Mouse (Mus musculus) urinary bladder, postnatal 14 days (tissue): ENCODE measurements around the gene Slc12a5.

ENCODE experiments used
- DNase-seq: peaks from one replicate; pipeline ENCODE4 v3.0.0; 2021; ENCODE audit warnings: low spot score

Slc12a5 gene

DNA sequence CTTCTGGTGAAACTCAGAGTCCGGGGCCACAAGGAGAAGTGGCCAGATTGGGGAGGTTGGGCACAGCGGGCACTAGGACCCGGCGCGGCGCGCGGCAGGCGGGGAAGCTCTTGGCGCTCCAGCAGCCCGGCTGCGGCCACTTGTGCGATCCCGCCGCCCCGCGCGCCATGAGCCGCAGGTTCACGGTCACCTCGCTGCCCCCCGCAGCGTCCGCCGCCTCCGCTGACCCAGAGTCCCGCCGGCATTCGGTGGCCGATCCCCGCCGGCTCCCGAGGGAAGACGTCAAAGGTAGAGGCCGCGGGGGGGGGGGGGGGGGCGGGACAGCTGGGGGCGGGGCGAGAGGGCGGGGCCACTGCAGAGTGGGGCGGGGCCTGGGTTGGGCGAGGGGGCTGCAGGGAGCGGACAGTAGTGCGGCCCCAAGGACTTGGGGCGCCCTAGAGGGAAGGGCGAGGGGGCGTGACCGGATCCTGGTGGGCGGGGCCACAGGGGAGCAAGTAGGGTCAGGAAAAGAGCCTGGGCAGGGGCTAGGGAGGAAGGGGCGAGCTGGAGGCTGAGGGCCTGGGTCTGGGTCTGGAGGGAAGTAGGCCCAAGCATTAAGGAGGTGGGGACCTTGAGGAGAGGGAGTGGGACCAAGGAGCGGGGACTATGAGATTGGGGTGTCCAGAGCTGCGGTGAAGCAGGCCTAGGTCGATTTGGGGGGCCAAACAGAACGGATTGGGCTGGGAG is at the start of gene Slc12a5:
TSS of gene Slc12a5 (plus strand) at position 87 of the 726 bp plus-strand sequence.
- DNase-seq: peak; percentile 58

DNA sequence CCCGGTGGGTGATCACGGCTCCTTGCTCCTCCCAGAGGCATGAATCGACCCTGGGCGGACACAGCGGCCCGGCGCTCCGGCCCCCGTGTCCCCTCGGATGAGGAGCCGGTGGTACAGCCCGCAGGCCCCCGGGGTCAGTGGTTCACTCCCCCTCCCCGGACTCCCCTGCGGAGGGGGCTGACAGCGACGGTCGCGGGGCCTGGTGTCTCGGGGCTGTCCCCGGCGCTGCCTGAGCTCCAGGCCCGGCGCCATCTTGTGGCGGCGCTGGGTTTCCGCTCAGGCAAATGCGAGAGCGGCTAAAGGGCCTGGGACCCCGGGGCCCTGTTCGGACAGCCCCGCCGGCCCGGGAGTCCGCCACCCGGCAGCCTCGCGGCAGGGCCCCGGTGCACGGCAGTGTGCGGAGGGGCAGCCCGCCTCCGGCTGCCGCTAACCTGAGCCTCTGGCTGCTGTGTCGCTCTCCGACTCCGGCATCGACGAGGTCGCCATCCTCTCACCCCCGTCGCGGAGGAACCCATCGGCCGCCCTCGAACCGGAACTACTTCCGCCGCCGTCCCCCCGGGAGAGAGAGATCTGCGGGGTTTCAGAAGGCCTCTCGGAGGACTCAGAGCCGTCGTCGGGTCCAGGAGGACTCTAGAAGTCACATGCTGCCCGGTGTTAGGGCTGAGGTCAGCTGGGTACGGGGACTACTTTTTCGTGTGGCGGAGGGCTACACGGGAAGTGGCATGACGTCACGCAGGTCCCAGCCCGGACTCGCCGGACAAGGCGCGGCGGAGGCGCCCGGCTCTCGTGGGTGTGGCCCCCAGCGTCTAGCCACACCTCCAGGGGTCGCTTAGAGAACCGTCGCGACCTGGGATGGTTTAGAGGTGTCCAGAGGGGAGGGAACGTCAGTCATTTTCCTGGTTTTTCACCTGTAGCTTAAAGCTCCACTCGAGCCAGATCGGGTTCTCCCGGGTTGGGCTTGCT is 49.2 kb upstream of the Slc12a5 start, which contains the start of gene Zfp335:
TSS of gene Zfp335 (minus strand) at position 672 of the 963 bp plus-strand sequence.
- peak; percentile 93 for DNase-seq

DNA sequence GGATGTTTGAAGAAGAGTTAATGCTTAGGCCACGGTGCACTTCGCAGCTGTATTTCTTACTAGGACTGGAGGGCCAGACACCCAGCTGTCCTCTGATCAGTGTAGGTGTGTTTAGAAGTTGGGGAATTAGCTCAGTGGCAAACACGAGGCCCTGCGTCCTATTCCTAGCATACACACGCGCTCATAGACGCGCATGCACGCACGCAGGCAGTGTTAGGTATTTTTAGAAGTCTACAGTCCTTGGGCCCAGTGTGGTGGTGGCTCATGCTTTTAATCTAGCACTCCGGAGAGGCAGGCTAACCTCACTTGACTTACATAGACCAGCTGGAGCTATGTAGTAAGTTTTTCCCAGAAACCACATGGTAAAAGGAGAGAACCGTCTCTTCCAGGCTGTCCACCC is 48.5 kb upstream of the Slc12a5 start:
- DNase-seq: no peak

DNA sequence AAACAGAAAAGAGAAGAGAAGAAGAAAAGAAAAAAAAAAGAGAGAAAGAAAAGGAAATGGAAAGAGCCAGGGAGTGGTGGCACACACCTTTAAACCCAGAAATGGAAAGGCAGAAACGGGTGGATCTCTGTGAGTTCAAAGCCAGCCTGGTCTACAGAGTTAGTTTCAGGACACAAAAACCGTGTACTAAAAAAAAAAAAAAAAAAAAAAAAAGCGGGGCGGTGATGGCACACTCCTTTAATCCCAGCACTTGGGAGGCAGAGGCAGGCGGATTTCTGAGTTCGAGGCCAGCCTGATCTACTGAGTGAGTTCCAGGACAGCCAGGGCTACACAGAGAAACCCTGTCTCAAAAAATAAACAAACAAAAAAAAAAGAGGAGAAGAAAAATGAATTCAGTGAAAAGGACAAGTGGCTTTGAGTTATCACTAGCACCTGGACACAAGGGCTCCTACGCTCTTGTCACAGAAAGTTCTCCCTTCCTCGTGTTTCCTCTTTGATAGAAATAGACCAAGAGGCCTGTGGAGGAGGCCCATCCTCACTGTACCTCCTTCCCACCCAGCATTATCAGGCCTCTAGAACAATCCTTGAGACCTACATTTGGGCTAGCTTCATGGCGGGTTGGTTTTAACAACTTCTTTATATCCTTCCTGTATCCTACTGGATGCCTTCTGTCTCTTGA is 47.7 kb upstream of the Slc12a5 start:
- no peak for DNase-seq

DNA sequence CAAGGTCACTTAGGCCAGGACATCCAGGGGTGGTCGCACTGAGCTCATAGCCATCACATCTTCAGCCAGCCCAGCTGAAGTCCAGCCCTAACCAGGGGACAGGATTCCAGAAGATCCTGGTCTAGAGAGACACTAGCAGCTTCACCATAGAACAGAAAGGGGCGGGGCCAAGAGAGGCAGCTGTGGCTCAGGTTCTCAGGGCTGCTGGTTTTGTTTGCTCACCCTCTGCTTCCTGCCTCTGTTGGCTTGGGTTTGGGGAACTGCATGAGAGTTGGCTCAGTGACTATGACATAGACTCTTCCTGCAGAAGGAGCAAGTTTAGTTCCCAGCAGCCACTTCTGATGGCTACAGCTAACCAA is 47.2 kb upstream of the Slc12a5 start:
- DNase-seq: peak; percentile 62

DNA sequence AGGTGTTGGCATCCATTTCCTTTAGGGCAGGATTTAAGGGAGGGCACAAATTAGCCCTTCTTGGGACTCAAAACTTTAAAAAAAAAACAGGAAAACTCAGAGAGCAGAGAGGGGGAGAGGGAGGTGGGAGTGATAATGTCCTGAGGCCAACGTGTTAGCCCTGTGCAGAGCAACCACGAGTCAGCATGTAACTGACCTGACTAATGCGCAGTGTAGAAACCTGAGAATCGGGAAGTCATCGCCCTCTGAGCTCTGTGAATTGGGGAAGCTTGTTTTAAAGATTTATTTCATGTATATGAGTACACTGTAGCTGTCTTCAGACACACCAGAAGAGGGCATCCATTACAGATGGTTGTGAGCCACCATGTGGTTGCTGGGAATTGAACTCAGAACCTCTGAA is 43.8 kb upstream of the Slc12a5 start:
- no peak for DNase-seq

DNA sequence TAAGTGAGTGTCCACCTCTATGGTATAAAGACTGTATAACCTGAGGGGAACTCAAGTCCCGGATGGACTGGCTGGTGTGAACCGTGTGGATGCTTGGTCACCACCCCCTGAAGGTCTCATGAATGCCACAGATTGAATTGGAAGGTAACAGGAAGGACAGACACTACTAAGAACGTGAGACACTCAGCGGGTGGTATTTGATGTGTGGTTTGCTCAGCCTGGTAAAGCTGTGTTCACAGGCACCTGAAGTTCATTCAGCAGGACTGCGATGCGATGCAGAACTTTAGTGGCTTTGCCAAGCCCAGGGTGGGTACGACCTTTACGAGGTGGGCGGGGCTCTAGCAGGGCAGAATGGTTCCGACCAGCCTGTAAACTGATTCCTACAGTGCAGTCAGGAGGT is 43.2 kb upstream of the Slc12a5 start:
- no peak for DNase-seq

DNA sequence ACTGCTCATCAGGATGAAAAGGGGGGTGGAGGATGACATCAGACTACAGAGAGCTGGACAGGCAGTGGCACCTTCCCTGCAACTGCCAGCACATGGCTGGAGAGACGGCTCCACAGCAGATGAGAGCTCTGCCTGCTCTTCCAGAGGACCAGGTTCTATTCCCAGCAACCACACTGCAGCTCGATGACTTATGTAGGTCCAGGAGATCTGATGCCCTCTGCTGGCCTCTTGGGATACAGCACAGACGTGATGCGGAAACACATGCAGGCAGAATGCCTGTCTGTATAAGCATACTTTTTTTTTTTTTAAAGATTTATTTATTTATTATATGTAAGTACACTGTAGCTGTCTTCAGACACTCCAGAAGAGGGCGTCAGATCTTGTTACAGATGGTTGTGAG is 42.3 kb upstream of the Slc12a5 start:
- no peak for DNase-seq

DNA sequence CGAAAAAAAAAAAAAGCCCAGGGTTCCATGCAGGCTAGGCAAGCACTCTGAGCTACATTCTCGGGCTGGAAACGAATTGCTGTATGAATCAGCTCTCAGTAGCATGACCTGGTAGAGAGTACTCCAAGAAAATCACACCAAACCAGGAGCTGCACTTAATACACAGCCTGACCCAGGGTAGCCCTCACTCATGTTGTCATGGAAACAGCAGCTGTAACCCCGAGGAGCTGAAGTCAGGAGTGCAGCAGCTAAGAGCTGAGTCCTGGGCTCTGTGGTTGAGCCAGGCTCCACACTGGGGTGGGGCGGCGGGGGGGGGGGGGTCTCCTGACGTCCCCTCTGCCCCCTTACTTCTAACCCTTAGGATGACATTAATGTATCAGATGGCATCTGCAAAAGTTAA is 38.6 kb upstream of the Slc12a5 start:
- DNase-seq: no peak

DNA sequence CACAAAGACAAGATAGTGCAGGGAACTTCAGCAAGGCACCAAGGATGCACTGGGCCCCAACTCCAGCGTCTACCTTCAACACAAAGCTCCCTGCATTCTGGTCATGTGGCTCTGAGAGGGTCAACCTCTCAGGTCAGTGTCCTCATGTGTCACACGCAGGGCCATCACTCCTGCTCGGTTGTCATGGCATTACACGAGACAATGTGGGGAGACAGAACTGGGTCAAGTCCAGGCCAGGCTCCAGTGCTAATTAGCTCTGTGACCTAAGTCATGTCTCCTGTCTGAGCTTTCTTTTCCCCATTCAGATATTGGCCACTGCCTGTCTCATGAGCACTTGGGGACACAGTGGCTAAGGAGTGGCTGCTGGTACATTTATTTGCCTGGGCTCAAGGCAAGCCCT is 37.3 kb upstream of the Slc12a5 start:
- no peak for DNase-seq

DNA sequence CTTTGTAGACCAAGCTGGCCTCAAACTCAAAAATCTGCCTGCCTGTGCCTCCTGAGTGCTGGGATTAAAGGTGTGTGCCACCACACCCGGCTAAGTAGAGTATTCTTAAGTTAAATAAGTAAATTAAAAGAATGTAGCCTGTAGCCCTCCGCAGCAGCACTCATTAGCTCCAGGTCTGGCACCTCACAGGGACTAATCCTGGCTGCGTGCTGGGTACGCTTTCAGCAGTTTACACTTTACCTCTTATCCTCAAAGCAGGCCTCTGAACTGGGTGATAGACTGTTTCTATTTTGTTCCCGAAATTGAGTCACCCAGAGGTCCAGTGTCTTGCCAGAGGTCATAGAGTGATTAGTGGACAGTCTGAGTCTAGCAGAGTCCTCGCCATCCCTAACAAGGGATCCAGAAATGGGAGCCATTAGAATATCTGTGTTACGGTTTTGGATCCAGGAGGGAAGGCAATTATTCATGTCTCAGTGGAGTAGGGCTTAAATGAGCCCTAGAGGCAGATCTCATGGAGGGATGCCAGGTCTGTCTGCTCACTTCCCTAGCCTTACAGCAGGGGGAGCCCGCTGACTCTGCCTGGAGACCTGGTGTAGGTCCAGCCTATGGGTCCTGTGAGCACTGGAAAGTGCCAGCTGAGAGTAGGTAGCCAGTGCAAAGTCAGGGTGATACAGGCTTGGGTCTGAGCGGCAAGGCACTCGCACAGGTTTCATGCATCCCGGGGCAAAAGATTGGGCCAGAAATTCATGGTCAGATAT is 36.3 kb upstream of the Slc12a5 start:
- peak; percentile 86 for DNase-seq

DNA sequence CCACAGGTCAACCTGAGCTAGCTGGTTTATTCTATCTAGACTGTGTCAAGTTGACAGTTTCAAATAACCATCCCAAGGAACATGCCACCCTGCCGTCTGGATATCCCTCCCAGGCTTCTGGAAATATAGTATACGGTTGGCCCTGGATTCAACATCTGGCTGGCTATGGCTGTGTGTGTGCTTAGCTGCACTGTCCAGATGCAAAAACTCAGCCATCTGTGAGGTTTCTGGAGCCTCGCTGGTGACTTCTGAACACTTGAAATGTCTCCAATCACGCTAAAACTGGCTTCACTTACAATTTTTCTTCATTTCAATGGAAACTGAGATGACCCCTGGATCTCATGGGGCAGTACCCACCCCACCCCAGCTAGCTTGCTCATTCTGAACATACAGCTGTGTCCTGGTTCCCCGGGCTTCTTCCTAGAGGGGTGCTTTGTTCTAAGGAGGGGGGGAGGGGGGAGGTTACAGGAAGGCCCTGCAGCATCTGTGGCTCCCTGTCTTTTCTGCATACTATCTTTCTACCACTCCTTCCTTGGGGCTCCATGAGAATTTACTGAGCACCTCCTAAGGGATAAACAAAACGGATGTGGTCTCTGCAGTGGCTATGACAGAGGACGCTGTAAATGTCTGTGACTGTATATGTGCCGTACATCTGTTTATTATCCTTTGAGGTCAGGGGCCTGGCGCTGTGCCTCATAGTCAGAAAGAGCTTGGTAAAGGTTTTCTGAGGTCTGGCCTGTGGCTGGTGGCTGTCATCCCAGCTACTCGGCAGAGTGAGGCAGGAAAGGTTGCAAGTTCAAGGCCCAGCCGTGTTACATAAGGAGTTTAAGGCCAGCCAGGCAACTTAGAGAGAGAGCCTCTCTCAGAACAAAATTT is 29.7 kb upstream of the Slc12a5 start:
- DNase-seq: no peak

DNA sequence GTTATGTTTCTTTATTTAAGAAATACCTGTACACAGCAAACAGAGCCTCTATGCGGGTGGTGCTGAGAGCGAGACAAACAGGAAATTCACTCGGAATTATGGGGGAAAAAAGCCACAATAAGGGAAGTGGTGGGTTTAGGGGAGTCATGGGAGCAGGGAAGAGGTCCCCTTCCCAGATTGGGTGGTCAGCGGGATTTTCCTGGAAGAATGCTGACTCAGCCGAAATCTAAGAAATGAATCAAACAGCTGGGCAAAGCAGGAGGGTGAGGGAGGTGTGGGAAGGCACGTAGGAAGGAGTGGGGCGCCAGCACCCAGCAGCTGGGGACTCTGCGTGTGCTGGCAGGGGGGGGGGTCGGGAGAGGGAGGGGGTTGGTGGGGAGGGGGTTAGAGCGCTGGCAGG is 27.1 kb upstream of the Slc12a5 start:
- no peak for DNase-seq

DNA sequence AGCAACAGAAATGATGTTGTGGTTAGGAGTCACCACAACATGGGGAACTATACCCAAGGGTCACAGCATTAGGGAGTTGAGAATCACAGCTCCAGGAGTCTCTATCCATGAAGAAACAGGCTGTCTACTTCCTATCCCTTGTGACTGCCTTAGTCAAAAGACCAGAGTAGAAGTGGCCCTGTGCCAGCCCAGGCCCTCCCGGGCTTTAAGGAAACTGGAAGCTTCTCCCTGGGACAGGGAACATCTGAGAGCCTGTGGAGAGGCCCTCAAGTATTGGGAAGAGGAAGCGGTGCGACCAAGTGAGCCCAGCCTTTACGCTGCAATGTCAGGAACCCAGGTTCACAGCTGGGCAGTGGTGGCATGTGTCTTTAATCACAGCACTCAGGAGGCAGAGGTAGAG is 24.6 kb upstream of the Slc12a5 start:
- DNase-seq: no peak

DNA sequence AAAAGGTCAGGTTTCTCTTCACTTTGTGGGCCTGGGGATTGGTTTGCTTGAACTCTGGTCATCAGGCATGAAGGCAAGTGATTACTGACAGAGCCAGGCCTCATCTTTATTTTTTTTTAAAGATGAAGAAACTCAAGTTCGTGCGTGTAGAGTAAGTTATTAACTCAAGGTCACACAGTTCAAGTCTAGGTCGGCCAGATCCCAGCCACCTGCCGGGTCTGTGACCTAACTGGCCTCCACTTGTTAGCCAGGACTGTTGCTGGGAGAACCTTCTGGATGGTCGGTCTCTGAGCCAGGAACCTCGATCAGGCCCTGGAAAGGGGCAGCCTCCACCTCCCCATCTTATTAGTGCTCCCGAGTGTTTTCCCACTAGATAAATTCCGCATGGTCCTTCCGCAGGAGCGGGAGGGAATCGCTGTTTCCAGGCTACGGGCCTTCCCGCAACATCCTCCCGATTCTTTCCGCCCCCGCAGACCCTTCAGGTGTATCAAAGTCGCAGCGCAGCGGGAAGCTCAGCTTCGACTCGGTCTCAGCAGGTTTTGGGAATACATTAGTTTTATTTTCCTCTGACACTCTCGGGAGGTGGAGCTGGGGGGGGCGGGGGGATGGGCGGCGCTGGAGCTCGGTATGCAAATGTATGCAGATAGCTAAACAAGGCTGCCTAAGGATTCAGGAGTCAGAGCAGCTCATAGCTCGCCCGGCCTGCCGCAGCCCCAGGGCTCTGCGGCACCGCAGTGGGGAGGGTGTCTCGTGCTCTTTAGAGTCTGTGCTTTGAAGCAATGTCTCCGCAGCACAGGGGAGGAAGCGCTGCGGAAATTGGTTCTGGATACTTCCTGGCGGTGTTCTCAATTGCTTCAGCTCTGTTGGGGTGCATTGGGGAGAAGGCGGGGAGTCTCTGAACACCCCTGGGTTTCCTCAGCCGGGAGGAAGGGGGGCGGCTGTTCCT is 22.2 kb upstream of the Slc12a5 start:
- DNase-seq: no peak

DNA sequence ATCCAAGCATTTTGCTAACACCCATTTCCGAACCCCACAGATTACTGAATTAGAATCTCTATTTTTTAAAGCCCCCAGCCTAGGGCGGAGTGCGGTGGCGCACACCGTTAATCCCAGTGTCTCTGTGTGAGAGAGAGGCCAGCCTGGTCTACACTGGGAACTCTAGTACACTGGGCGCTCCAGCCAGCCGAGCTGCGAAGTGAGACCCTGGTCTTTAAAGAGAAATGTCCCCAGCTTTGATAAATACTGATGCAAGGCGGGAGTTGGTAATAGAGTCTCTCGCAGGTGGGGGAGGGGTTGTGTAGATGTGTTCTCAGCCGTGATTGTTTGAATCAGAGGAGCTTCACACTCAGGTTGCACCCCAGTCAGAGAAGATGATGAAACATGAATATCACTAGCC is 21.5 kb upstream of the Slc12a5 start:
- DNase-seq: no peak

DNA sequence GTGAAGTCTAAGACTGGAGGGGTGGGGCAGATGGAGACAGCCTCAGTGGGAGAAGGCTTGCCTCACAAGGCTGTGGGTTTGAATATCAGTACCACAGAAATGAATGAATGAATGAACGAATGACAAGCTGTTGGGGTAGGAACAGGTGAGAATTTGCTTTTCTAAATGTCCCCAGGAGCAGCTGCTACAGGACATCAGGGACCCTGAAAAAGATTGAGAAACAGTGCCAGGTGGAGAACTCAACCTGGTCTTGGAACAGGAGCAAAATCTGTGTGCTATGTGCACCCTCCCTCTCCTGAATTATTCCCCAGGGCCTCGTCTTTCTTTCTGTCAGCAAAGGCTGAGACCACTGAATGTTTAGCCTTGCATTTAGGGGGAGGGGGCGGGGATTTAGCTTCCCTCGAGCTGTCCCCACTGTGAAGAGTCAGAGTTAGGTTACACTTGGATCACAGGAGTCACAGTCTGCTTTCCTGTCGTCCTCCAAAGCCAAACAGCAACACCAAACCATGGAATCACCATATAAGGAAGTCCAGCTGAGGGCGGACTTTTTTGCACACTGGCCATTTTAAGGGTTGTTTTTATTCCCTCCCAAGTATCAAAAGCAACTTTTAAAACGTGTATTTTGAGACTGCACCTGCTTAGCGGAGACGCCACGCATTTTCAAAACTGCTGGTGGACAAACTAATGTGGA is 20.3 kb upstream of the Slc12a5 start, which contains the start of gene Mmp9:
TSS of gene Mmp9 (plus strand) at position 641 of the 691 bp plus-strand sequence.
- no peak for DNase-seq

DNA sequence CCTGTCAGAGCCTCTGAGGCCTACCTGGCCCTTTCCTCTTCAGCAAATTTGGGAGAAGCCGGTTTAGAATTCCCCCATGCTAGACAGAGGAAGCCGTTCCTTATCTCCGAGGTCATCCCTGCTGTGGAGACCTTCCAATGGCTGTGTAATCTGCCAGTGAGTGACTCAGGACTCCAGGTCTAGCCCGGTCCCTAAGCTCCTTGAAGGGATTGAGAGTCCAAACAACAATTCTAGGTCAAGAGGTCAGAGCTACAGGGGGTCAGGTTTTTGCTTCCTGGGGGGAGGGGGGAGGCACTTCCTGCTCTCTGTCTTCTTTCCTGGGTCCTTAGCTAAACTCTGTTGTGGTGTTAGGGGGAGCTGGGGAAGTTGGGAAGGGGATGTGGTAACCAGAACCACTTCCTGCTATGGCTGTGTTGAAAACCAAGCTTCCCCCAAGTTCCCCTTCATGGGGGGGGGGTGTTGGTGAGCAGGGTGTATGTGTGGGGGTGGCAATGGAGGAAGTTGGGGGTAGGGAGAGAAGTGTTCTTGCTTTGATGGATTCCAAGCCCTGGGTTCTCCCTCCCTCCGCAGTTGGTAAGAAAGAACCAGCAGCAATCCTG is 17.8 kb upstream of the Slc12a5 start:
- no peak for DNase-seq

DNA sequence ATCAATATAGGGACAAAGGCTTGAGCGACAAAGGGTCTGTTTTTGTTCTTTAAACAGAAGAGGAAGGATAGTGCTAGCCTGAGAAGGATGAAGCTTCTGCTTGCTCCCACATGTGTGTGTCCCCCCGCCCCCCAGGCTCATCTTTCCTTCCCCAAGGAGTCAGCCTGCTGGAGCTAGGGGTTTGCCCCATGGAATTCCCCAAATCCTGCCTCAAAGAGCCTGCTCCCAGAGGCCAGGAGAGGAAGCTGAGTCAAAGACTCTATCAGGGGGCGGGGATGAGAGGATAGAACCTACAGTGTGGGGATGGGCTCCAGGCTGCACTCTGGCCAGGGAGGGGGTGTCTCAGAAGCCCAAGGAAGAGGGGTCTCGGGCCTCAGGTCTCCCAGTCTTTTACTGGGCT is 13.1 kb upstream of the Slc12a5 start:
- DNase-seq: no peak
